Mouse (Mus musculus) hindbrain, embryonic 11.5 days (tissue): ENCODE results near the gene Aasdh. TPM values are rescaled to one million over a fixed set of nuclear protein-coding genes. Genes with fewer than 3 reads are reported as not detected.

Experiments
- ATAC-seq: fragments of 200-750 bp; cut with Nextera tagmentation; 2 replicates; pipeline ENCODE4 v1.8.0; 2017; ENCODE audit warnings: mild to moderate bottlenecking, moderate TSS enrichment, moderate library complexity; ENCODE audit not compliant: low FRiP score
- DNase-seq: peaks from one replicate; pipeline ENCODE4 v3.0.0-alpha.2; 2015; ENCODE audit warnings: low spot score
- H3K27ac ChIP-seq: fragments of 300-500 bp; sonication (generic); 2 replicates; pipeline ENCODE4 v1.5.1; 2014; ENCODE audit warnings: mild to moderate bottlenecking, low read depth, low read length
- H3K27me3 ChIP-seq: fragments of 300-500 bp; sonication (generic); 2 replicates; pipeline ENCODE4 v1.6.1; 2014; ENCODE audit warnings: mild to moderate bottlenecking, low read length, moderate library complexity, mixed read lengths; ENCODE audit not compliant: control insufficient read depth, insufficient read depth
- H3K36me3 ChIP-seq: fragments of 300-500 bp; sonication (generic); 2 replicates; pipeline ENCODE4 v1.6.1; 2014; ENCODE audit warnings: mild to moderate bottlenecking, low read length, moderate library complexity, mixed read lengths; ENCODE audit not compliant: control insufficient read depth, insufficient read depth
- H3K4me1 ChIP-seq: fragments of 300-500 bp; sonication (generic); replicated peaks from 2 replicates; pipeline ENCODE4 v1.6.1; 2014; ENCODE audit warnings: low read length, mixed read lengths; ENCODE audit not compliant: control insufficient read depth, insufficient read depth
- H3K4me2 ChIP-seq: fragments of 300-500 bp; sonication (generic); replicated peaks from 2 replicates; pipeline ENCODE4 v1.6.1; 2014; ENCODE audit warnings: mild to moderate bottlenecking, low read depth, low read length
- H3K4me3 ChIP-seq: fragments of 300-500 bp; sonication (generic); 2 replicates; pipeline ENCODE4 v1.5.1; 2014; ENCODE audit warnings: low read depth, low read length
- H3K9ac ChIP-seq: fragments of 300-500 bp; sonication (generic); 2 replicates; pipeline ENCODE4 v1.6.1; 2014; ENCODE audit warnings: low read depth, low read length
- H3K9me3 ChIP-seq: fragments of 300-500 bp; sonication (generic); 2 replicates; pipeline ENCODE4 v1.6.1; 2016; ENCODE audit warnings: low read length; ENCODE audit not compliant: control insufficient read depth
- WGBS: fragments of 180-500 bp; shearing (Covaris S2); extraction: QIAGEN DNeasy Blood & Tissue Kit; methylation state at CpG from one replicate; pipeline ENCODE4 v1.1.7; 2014; 5-methylcytosine and 5-hydroxymethylcytosine counted together
- polyA plus RNA-seq: library from polyadenylated mRNA; unstranded; fragments of >200 nt; fragmentation: Nextera tagmentation; extraction: Ambion mirVana; gene quantifications from 2 replicates; pipeline ENCODE4 v1.2.1, GENCODE M21; 2014

Gene Aasdh
- polyA plus RNA-seq, 1 experiment from 2014 or later: 17.2 TPM

DNA sequence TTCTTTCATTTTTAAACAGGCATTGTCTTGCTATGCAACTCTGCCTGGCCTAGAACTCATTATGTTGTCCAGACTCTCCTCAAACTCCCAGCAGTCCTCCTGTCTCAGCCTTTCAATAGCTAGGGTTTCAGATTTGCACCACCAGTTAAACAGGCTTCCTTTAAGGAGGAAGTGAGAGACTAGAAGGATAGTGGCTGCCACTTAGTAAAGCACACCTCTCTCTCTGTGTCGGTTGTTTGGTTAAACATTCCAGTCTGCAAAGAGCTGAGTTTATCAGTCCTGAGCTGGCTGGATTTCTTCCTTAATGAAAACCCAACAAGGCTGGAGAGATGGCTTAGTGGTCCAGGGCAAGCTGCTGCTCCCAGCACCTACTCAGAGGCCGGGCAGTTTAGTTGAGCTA, 12.7 kb downstream of the Aasdh start:
- H3K9ac ChIP-seq: no peak overlapping the region
- no peaks in the 10 kb centered on the region for H3K27me3 ChIP-seq
- H3K36me3 ChIP-seq: no peaks in the 10 kb centered on the region
- H3K4me1 ChIP-seq: no peaks in the 10 kb centered on the region
- no peak overlapping the region for H3K4me3 ChIP-seq
- no peaks in the 10 kb centered on the region for H3K9me3 ChIP-seq
- WGBS: 89% methylated on average over 2 of the region's 2 CpGs
- no peak for ATAC-seq
- H3K27ac ChIP-seq: no peak overlapping the region
- no peak overlapping the region for H3K4me2 ChIP-seq
- no peak for DNase-seq

DNA sequence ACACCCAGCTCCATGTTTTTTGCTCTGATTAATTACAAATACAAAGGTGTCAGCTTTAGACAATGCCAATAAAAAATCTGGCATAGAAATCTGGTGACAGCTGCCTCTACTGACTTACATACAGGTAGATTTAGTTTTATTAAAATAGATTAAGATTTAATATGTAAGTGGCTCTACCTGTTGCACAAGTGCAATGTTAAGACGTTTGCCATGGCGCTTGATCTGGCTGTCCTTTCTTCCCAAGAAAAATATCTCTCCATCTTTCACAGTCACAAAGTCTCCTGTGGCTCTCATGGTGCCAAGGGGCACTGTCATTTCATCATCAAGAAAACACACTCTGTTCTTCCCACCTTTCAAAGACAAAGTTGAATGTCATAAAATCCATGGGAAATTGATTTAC, 18.3 kb downstream of the Aasdh start:
- no peak for DNase-seq
- WGBS: 94% methylated on average over 2 of the region's 2 CpGs
- Histone ChIP-seq H3K4me1 (no peaks in the 10 kb centered on the region), H3K27me3 (no peaks in the 10 kb centered on the region), H3K27ac (no peak overlapping the region), H3K4me2 (no peak overlapping the region), H3K9me3 (no peaks in the 10 kb centered on the region), H3K36me3 (no peaks in the 10 kb centered on the region), H3K9ac (no peak overlapping the region), H3K4me3 (no peak overlapping the region)
- no peak for ATAC-seq

DNA sequence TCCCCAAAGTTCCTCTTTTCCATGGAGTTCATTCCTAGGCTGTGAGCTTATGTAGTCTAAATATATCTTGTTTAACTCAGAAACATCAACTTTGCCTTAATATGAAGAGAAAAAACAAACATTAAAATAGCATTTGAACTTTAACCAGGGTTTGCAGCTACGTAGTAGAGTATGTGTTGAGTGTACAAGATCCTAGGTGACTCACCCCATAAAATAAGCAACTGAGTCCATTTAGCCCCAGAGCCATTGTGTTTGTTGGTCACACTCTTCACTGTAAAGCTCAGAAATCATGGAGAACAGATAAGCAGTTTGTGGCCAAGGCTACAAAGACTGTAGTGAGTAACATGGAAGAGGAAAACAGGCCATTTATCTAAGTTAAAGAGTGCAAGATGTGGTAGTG, 21.2 kb downstream of the Aasdh start:
- no peaks in the 10 kb centered on the region for H3K27me3 ChIP-seq

DNA sequence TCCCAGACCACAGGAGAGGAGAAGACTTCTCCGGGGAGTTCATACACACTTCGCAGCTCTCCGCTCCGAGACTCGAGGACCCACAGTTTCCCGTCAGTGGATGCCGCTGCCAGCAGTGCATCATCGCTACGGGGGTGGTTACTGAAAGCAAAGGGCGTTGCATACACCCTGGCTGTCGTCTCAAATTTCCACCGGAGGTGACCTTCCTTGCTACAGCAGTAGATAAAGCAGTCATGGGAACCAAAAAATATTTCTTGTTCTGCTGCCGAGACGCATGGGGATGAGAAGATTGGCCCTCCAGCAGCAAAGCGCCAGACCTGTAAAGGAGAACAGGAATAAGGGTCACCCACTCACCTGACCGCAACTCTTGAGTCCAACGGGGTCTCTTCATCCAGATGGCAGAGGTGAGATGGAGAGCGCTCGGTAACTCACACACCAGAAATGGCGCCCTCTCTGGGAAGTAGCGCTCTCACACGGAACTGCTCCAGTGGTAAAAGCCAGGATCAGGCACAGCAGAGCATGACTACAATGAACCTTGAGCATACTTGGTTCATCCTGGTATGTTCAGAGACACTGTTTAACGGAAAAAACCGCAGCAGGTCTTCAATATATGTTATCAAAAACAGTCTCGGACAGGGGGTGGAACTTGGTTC, 29.1 kb downstream of the Aasdh start:
- Histone ChIP-seq H3K36me3 (peaks cover 6% of the 10 kb centered on the region; the same call in 1 of the 2 replicates), H3K4me2 (no peak overlapping the region), H3K9me3 (no peaks in the 10 kb centered on the region), H3K27me3 (no peaks in the 10 kb centered on the region), H3K27ac (no peak overlapping the region), H3K4me3 (no peak overlapping the region), H3K9ac (no peak overlapping the region), H3K4me1 (no peaks in the 10 kb centered on the region)
- ATAC-seq (no peak), DNase-seq (no peak)
- WGBS: 89% methylated on average over 25 of the region's 25 CpGs

More for the DNA sequence above, 21.2 kb downstream of the Aasdh start:
- Histone ChIP-seq H3K4me1 (no peaks in the 10 kb centered on the region), H3K4me3 (no peak overlapping the region), H3K27ac (no peak overlapping the region), H3K36me3 (no peaks in the 10 kb centered on the region), H3K4me2 (no peak overlapping the region), H3K9ac (no peak overlapping the region), H3K9me3 (no peaks in the 10 kb centered on the region)
- ATAC-seq (no peak), DNase-seq (no peak)
- 98% methylated on average over 1 of the region's 1 CpGs for WGBS

DNA sequence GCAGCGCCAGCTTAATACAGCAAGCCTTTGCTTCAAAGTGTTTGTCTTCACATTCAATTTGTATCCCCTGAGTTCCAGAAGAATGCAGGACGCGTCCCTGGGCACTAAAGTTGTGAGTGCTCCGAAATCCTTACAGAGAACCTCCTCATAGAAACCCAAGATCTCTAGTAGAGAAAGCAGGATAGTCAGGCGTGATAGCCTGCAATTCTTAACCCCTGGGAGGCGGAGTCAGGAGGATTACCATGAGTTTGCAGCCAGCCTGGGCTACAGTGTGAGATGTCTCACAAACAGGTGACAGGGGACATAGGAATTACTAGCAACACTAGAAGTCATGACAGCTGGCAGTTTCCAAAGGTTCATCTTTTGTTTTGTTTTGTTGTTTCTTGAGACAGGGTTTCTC, 35.8 kb downstream of the Aasdh start:
- WGBS: 63% methylated on average over 6 of the region's 6 CpGs
- Histone ChIP-seq H3K27ac (no peak overlapping the region), H3K9ac (no peak overlapping the region), H3K4me3 (no peak overlapping the region), H3K4me2 (no peak overlapping the region), H3K4me1 (no peaks in the 10 kb centered on the region), H3K27me3 (no peaks in the 10 kb centered on the region), H3K36me3 (no peaks in the 10 kb centered on the region; the same call in 1 of the 2 replicates), H3K9me3 (no peaks in the 10 kb centered on the region)
- no peak for ATAC-seq
- no peak for DNase-seq

DNA sequence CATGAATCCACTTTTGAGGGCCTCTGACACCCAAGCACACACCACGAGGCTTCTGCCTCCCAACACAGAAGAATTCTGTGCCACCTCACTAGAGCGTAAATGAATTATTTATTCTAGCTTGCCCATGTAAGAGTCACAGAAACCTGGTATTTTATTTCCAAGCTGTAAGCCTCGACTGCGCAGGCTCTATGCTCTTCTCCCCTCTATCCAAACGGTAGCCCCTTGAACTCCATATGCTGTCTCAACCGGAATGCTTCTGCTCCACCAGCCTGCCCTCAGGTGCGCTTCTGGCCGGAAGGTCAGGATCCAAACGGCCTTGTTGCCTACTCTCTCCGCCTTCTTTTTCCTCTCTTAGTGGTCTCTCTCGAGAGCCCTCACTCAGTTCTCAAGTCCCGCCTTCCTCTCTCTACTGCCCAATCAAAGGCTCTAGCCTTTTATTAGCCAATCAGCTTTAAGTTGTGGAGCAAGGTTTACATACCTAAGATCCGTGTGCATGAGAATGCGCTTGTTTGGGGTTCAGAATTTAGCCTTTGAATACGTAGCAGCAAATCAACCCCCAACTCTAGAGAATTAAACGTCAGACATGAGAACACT, 36.5 kb downstream of the Aasdh start:
- Histone ChIP-seq H3K27me3 (no peaks in the 10 kb centered on the region), H3K4me2 (no peak overlapping the region), H3K9ac (no peak overlapping the region), H3K4me1 (no peaks in the 10 kb centered on the region), H3K27ac (no peak overlapping the region), H3K9me3 (no peaks in the 10 kb centered on the region), H3K36me3 (no peaks in the 10 kb centered on the region; the same call in 1 of the 2 replicates), H3K4me3 (no peak overlapping the region)
- DNase-seq (peak; percentile 46), ATAC-seq (no peak; the same call in 1 of the 2 replicates)
- 26% methylated on average over 16 of the region's 16 CpGs for WGBS

DNA sequence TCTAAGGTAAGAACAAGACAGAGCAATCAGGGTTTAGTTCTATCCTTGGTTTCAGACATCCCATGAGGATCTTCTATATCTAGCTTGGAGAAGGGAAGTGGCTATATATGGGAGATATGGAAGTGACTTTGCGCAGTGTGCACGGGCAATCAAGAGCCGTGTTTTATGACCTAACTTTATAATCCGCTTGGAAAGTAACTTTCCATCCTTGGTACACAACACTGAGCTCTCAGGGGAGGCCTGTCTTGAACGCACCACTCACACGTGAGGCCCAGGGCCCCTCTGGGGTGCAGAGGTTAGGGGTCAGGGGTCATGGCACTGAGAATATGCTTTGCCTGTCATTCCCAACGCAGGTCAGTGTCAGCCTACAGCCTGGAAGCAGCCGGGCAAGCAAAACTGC, 38.5 kb downstream of the Aasdh start:
- Histone ChIP-seq H3K27me3 (no peaks in the 10 kb centered on the region), H3K4me2 (no peak overlapping the region), H3K4me1 (no peaks in the 10 kb centered on the region), H3K4me3 (no peak overlapping the region), H3K9ac (no peak overlapping the region), H3K27ac (no peak overlapping the region), H3K9me3 (no peaks in the 10 kb centered on the region), H3K36me3 (no peaks in the 10 kb centered on the region; the same call in 1 of the 2 replicates)
- DNase-seq (no peak), ATAC-seq (no peak)
- 76% methylated on average over 8 of the region's 8 CpGs for WGBS

DNA sequence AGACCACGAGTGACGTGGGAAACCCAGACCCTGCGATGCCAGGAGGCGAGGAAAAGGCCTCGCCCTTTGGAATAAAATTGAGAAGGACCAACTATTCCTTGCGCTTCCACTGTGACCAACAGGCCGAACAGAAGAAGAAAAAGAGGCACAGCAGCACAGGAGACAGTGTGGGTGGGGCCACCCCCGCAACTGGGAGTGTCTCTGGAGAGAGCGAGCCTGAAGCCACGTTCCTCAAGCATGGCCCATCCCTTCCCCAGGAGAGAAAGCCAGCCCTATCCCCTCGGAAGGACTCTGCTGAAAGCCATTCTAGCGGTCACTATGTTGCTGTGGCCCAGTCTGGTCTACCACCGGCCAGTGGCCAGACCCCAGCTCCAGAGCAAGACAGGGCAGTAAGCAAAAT, 46.9 kb downstream of the Aasdh start:
- Histone ChIP-seq H3K9me3 (no peaks in the 10 kb centered on the region), H3K36me3 (peaks cover 2% of the 10 kb centered on the region; the same call in 1 of the 2 replicates), H3K4me1 (no peaks in the 10 kb centered on the region; the same call in 1 of the 2 replicates), H3K27me3 (peaks cover 13% of the 10 kb centered on the region), H3K27ac (no peak overlapping the region), H3K9ac (no peak overlapping the region), H3K4me3 (no peak overlapping the region), H3K4me2 (no peak overlapping the region)
- ATAC-seq (0 out of 2 replicates have a peak, but pooled peaks have one; percentile 28), DNase-seq (no peak)
- WGBS: 80% methylated on average over 13 of the region's 13 CpGs
